ENCODE assay signal across 8 mouse cellular contexts in genomic region chr7:37773312-37773702, GRCm38 (mm10). TPM values are rescaled to one million over a fixed set of nuclear protein-coding genes. Genes with fewer than 3 reads are reported as not detected.
DNase-seq lines count a peak whose midpoint lies in the region; ATAC-seq lines count a peak whose summit lies in the region.

Zfp536 (minus strand) TSS chr7:37773641.

- peak within 1 kb of the TSS; percentile 71 for H3K4me3 ChIP-seq in heart, embryonic 16.5 days (ENCODE audit: low read length)
- peak within 1 kb of the TSS; percentile 56 for H3K4me3 ChIP-seq in limb, embryonic 12.5 days (replicated peaks)
- H3K4me3 ChIP-seq in stomach, embryonic 14.5 days (ENCODE audit: low read depth, low read length) = peak within 1 kb of the TSS; percentile 49

- peaks cover 55% of the 10 kb centered on the region for H3K27me3 ChIP-seq in heart, embryonic 16.5 days (ENCODE audit: control insufficient read depth, insufficient read depth, low read length)
- peaks cover 83% of the 10 kb centered on the region for H3K27me3 ChIP-seq in limb, embryonic 12.5 days
- H3K27me3 ChIP-seq in stomach, embryonic 14.5 days (ENCODE audit: control insufficient read depth, insufficient read depth, low read length) = peaks cover 21% of the 10 kb centered on the region

- H3K4me1 ChIP-seq in heart, embryonic 16.5 days (ENCODE audit: control insufficient read depth, insufficient read depth, low read length) = peaks cover 6% of the 10 kb centered on the region
- H3K4me1 ChIP-seq in limb, embryonic 12.5 days (replicated peaks) = peaks cover 21% of the 10 kb centered on the region
- H3K4me1 ChIP-seq in stomach, embryonic 14.5 days (ENCODE audit: control insufficient read depth, insufficient read depth, low read length) = peaks cover 11% of the 10 kb centered on the region; the same call in 1 of the 2 replicates

- no peaks in the 10 kb centered on the region for H3K36me3 ChIP-seq in heart, embryonic 16.5 days (ENCODE audit: control insufficient read depth, insufficient read depth)
- H3K36me3 ChIP-seq in limb, embryonic 12.5 days = no peaks in the 10 kb centered on the region
- no peaks in the 10 kb centered on the region for H3K36me3 ChIP-seq in stomach, embryonic 14.5 days (ENCODE audit: control insufficient read depth, insufficient read depth, low read length)

- DNase-seq in layer of hippocampus, adult 18-20 months (ENCODE audit: low spot score in 2 of 2) = peak in 1 of 2 experiments; percentile 22
- no peak for DNase-seq in layer of hippocampus, adult 9-11 months
- DNase-seq in cerebellum, postnatal 10 days = peak; percentile 57 to 63
- DNase-seq in kidney, postnatal 36 days = no peak

- no peaks in the 10 kb centered on the region for H3K9me3 ChIP-seq in heart, embryonic 16.5 days (replicated peaks; ENCODE audit: control insufficient read depth, low read length)
- H3K9me3 ChIP-seq in limb, embryonic 12.5 days = no peaks in the 10 kb centered on the region
- no peaks in the 10 kb centered on the region for H3K9me3 ChIP-seq in stomach, embryonic 14.5 days (ENCODE audit: control insufficient read depth, low read depth, low read length)

- H3K9ac ChIP-seq in heart, embryonic 16.5 days (ENCODE audit: low read length) = peak within 1 kb of the TSS; percentile 75
- peak within 1 kb of the TSS; percentile 42; the same call in 1 of the 2 replicates for H3K9ac ChIP-seq in limb, embryonic 12.5 days (replicated peaks)
- peak within 1 kb of the TSS; percentile 48; the same call in 1 of the 2 replicates for H3K9ac ChIP-seq in stomach, embryonic 14.5 days (replicated peaks; ENCODE audit: low read depth, low read length)

- peak within 1 kb of the TSS; percentile 96 for H3K4me2 ChIP-seq in heart, embryonic 16.5 days (ENCODE audit: low read depth, low read length)
- H3K4me2 ChIP-seq in limb, embryonic 12.5 days = peak within 1 kb of the TSS; percentile 95
- H3K4me2 ChIP-seq in stomach, embryonic 14.5 days (replicated peaks; ENCODE audit: low read depth, low read length) = peak within 1 kb of the TSS; percentile 80

- ATAC-seq in heart, embryonic 16.5 days (replicated peaks; ENCODE audit: extremely low read depth, insufficient read depth, low FRiP score) = no peak
- no peak for ATAC-seq in limb, embryonic 12.5 days (ENCODE audit: insufficient number of reproducible peaks, insufficient read depth, low FRiP score, low TSS enrichment, low read depth)
- no peak for ATAC-seq in stomach, embryonic 14.5 days (ENCODE audit: insufficient number of reproducible peaks, insufficient read depth, low FRiP score, low read depth)
- ATAC-seq in inflammation-experienced regulatory T-cells, adult 6 months = no peak

- WGBS in heart, embryonic 16.5 days = 1% methylated on average over 27 of the region's 27 CpGs
- under 1% methylated on average over 27 of the region's 27 CpGs for WGBS in limb, embryonic 12.5 days
- under 1% methylated on average over 27 of the region's 27 CpGs for WGBS in stomach, embryonic 14.5 days

- no peak within 1 kb of the TSS for H3K27ac ChIP-seq in heart, embryonic 16.5 days (ENCODE audit: low read length)
- H3K27ac ChIP-seq in limb, embryonic 12.5 days = no peak within 1 kb of the TSS
- H3K27ac ChIP-seq in stomach, embryonic 14.5 days (ENCODE audit: low read length) = peak within 1 kb of the TSS; percentile 48; the same call in 1 of the 2 replicates

RNA-seq across cellular contexts. Expression of gene Zfp536, which starts in this region (rescaled TPM):
- total RNA-seq in layer of hippocampus, adult 18-20 months (2021) = 10 to 100 TPM; 47.0 to 50.4 TPM
- polyA plus RNA-seq in heart, embryonic 16.5 days (2015; fragmentation: Nextera tagmentation; extraction: Ambion mirVana) = 4.7 and 5.8 TPM in 2 replicates
- polyA plus RNA-seq in limb, embryonic 12.5 days (2016; fragmentation: Nextera tagmentation; extraction: Ambion mirVana) = 6.2 and 8.1 TPM in 2 replicates
- polyA plus RNA-seq in stomach, embryonic 14.5 days (2014; fragmentation: Nextera tagmentation; extraction: Ambion mirVana) = 21.9 and 24.5 TPM in 2 replicates
- under 1 TPM in 2 of 3 experiments, not detected in 1; 0.23 to 0.59 TPM for polyA plus RNA-seq in inflammation-experienced regulatory T-cells, adult 6 months (2017; shearing (Covaris generic))

Comparison
In these comparisons a context has a peak if more than half of its experiments do, and no peak if none do; other contexts are left out.
1. DNase-seq: peak in cerebellum, postnatal 10 days (2 of 2); none in layer of hippocampus, adult 9-11 months (single experiment) and kidney, postnatal 36 days (0 of 2).
2. Peak in every context shown above with its lines, with median percentiles within 50 percentile points of each other: H3K4me2 ChIP-seq, H3K4me3 ChIP-seq and H3K9ac ChIP-seq.